Mouse (Mus musculus): ENCODE results near the gene Abcc4.

The Abcc4 gene

GRCm38 (mm10) chr14:118506591-118507146 lies 199.3 kb downstream of the Abcc4 start:
- no peak for DNase-seq (ENCODE audit: low read depth, low spot score)

- no peak for DNase-seq (ENCODE audit: low read depth, low spot score)
These were observed 209.3 kb downstream of the Abcc4 start for GRCm38 (mm10) chr14:118496767-118497166.

- no peak for DNase-seq (ENCODE audit: low read depth, low spot score)
These were observed 210.6 kb downstream of the Abcc4 start for GRCm38 (mm10) chr14:118495458-118495857.

GRCm38 (mm10) chr14:118491708-118492107 lies 214.3 kb downstream of the Abcc4 start:
- DNase-seq (ENCODE audit: low read depth, low spot score), result no peak

- DNase-seq (ENCODE audit: low read depth, low spot score), result no peak
These were observed 214.7 kb downstream of the Abcc4 start for GRCm38 (mm10) chr14:118491300-118491699.

- DNase-seq (ENCODE audit: low read depth, low spot score), result no peak
These were observed 215.5 kb downstream of the Abcc4 start for GRCm38 (mm10) chr14:118490525-118490924.

- DNase-seq (ENCODE audit: low read depth, low spot score), result no peak
These were observed 219.7 kb downstream of the Abcc4 start for GRCm38 (mm10) chr14:118486349-118486748.

GRCm38 (mm10) chr14:118485646-118486045 lies 220.4 kb downstream of the Abcc4 start:
- no peak for DNase-seq (ENCODE audit: low read depth, low spot score)

GRCm38 (mm10) chr14:118482320-118482719 lies 223.7 kb downstream of the Abcc4 start:
- no peak for DNase-seq (ENCODE audit: low read depth, low spot score)

GRCm38 (mm10) chr14:118481779-118482178 lies 224.2 kb downstream of the Abcc4 start:
- DNase-seq (ENCODE audit: low read depth, low spot score), result no peak

- DNase-seq (ENCODE audit: low read depth, low spot score), result no peak
These were observed 229.7 kb downstream of the Abcc4 start for GRCm38 (mm10) chr14:118476329-118476728.

- DNase-seq (ENCODE audit: low read depth, low spot score), result no peak
These were observed 230.9 kb downstream of the Abcc4 start for GRCm38 (mm10) chr14:118475100-118475454.

- DNase-seq (ENCODE audit: low read depth, low spot score), result no peak
These were observed 231.6 kb downstream of the Abcc4 start for GRCm38 (mm10) chr14:118474226-118475099.

GRCm38 (mm10) chr14:118473831-118474193 lies 232.2 kb downstream of the Abcc4 start:
- no peak for DNase-seq (ENCODE audit: low read depth, low spot score)

GRCm38 (mm10) chr14:118473188-118473830 lies 232.7 kb downstream of the Abcc4 start:
- DNase-seq (ENCODE audit: low read depth, low spot score), result no peak

GRCm38 (mm10) chr14:118465331-118465730 lies 240.7 kb downstream of the Abcc4 start:
- DNase-seq (ENCODE audit: low read depth, low spot score), result no peak

- DNase-seq (ENCODE audit: low read depth, low spot score), result no peak
These were observed 241.6 kb downstream of the Abcc4 start for GRCm38 (mm10) chr14:118464401-118464800.

- DNase-seq (ENCODE audit: low read depth, low spot score), result no peak
These were observed 253.4 kb downstream of the Abcc4 start for GRCm38 (mm10) chr14:118452572-118452971.

GRCm38 (mm10) chr14:118440155-118440554 lies 265.9 kb downstream of the Abcc4 start:
- peak; percentile 21 for DNase-seq (ENCODE audit: low read depth, low spot score)

GRCm38 (mm10) chr14:118437156-118437931 lies 268.7 kb downstream of the Abcc4 start:
- DNase-seq (ENCODE audit: low read depth, low spot score), result no peak

- no peak for DNase-seq (ENCODE audit: low read depth, low spot score)
These were observed 269.2 kb downstream of the Abcc4 start for GRCm38 (mm10) chr14:118436791-118437155.
